18 mouse cellular contexts compared by ENCODE assay signal in genomic region chr19:5178631-5179030, GRCm38 (mm10).
DNase-seq lines count a peak whose midpoint lies in the region; ATAC-seq and TF ChIP-seq lines count a peak whose summit lies in the region.
"Had no signal": no experiment of that assay in that cellular context is flagged by ENCODE, and none has a peak within 500 bp of the region (broad histone marks: within the 10 kb centered on the region; RNA-seq: fewer than 3 reads in every experiment).

No protein-coding gene starts in this region.

- H3K9ac ChIP-seq in embryonic facial prominence, embryonic 14.5 days (ENCODE audit: low read depth, low read length): no peak overlapping the region
- no peak overlapping the region for H3K9ac ChIP-seq in MEL (ENCODE audit: control insufficient read depth, low read depth, low read length, poor library complexity, severe bottlenecking)
- H3K9ac ChIP-seq: heart, embryonic 13.5 days; kidney, embryonic 15.5 days; neural tube, embryonic 15.5 days; stomach, embryonic 15.5 days had no signal

- 55% methylated on average over 5 of the region's 5 CpGs for WGBS in embryonic facial prominence, embryonic 14.5 days
- 76% methylated on average over 5 of the region's 5 CpGs for WGBS in embryonic facial prominence, embryonic 10.5 days

- no peaks in the 10 kb centered on the region for H3K27me3 ChIP-seq in embryonic facial prominence, embryonic 14.5 days (replicated peaks; ENCODE audit: control insufficient read depth, insufficient read depth, low read length)
- no peaks in the 10 kb centered on the region for H3K27me3 ChIP-seq in embryonic facial prominence, embryonic 10.5 days (replicated peaks; ENCODE audit: low read depth, poor library complexity, severe bottlenecking)
- no peaks in the 10 kb centered on the region for H3K27me3 ChIP-seq in MEL (ENCODE audit: control insufficient read depth in 1 of 2, insufficient read depth in 2 of 2, low read length in 2 of 2)
- H3K27me3 ChIP-seq: heart, embryonic 13.5 days; kidney, embryonic 15.5 days; neural tube, embryonic 15.5 days; stomach, embryonic 15.5 days had no signal

- no peaks in the 10 kb centered on the region; the same call in 1 of the 2 replicates for H3K4me1 ChIP-seq in embryonic facial prominence, embryonic 14.5 days (ENCODE audit: control insufficient read depth, insufficient read depth, low read length)
- no peaks in the 10 kb centered on the region for H3K4me1 ChIP-seq in embryonic facial prominence, embryonic 10.5 days
- H3K4me1 ChIP-seq in MEL (ENCODE audit: control insufficient read depth in 1 of 2, insufficient read depth in 2 of 2, low read length in 2 of 2): peaks cover 2 to 7% of the 10 kb centered on the region in 2 experiments
- no peaks in the 10 kb centered on the region for H3K4me1 ChIP-seq in embryonic fibroblast, embryonic 13.5 days (ENCODE audit: control insufficient read depth, insufficient read depth, low read length)
- H3K4me1 ChIP-seq: kidney, embryonic 15.5 days; neural tube, embryonic 15.5 days; stomach, embryonic 15.5 days had no signal

- no peak for TF ChIP-seq RAD21 in MEL (IDR thresholded peaks at IDR 0.05; ENCODE audit: low read depth, low read length)

- ATAC-seq in embryonic facial prominence, embryonic 14.5 days (ENCODE audit: low read depth): 0 out of 2 replicates have a peak, but pooled peaks have one; percentile 37
- ATAC-seq in megakaryocyte progenitor cell, adult 5-6 weeks (replicated peaks; ENCODE audit: poor library complexity): peak; percentile 97

- no peak overlapping the region for H3K4me2 ChIP-seq in embryonic facial prominence, embryonic 14.5 days (ENCODE audit: low read depth, low read length)
- H3K4me2 ChIP-seq: heart, embryonic 13.5 days; kidney, embryonic 15.5 days; neural tube, embryonic 15.5 days; stomach, embryonic 15.5 days had no signal

- H3K4me3 ChIP-seq in embryonic facial prominence, embryonic 14.5 days (ENCODE audit: low read depth, low read length): no peak overlapping the region
- H3K4me3 ChIP-seq in embryonic facial prominence, embryonic 10.5 days: no peak overlapping the region
- no peak overlapping the region for H3K4me3 ChIP-seq in MEL (ENCODE audit: control insufficient read depth in 1 of 2, insufficient read depth in 1 of 2, low read depth in 2 of 2, low read length in 2 of 2)
- H3K4me3 ChIP-seq in embryonic fibroblast, embryonic 13.5 days (ENCODE audit: insufficient read depth, low read length): no peak overlapping the region
- H3K4me3 ChIP-seq: heart, embryonic 13.5 days; hindbrain, embryonic 10.5 days; kidney, embryonic 15.5 days; neural tube, embryonic 15.5 days; stomach, embryonic 15.5 days had no signal

- peak; percentile 29 for DNase-seq in embryonic facial prominence, embryonic 14.5 days (ENCODE audit: low spot score)
- no peak for DNase-seq in embryonic facial prominence, embryonic 10.5 days (ENCODE audit: low spot score)
- DNase-seq in MEL (ENCODE audit: low read depth, low spot score): peak; percentile 53
- DNase-seq in frontal cortex, postnatal 10 days (ENCODE audit: low spot score in 2 of 2): no peak
- no peak for DNase-seq in urinary bladder, postnatal 36 days (ENCODE audit: low spot score in 2 of 2)
- no peak for DNase-seq in left cerebral cortex, postnatal 25 days (ENCODE audit: low spot score in 2 of 2)
- DNase-seq: adrenal gland, postnatal 14 days; cerebellum, adult 9-11 months; gastrocnemius, postnatal 25 days; retina, postnatal 1 day; thymus, postnatal 14 days had no signal

- no peak overlapping the region for H3K27ac ChIP-seq in embryonic facial prominence, embryonic 14.5 days (replicated peaks; ENCODE audit: low read depth, low read length)
- no peak overlapping the region for H3K27ac ChIP-seq in embryonic facial prominence, embryonic 10.5 days (replicated peaks)
- no peak overlapping the region; the same call in 1 of the 2 replicates for H3K27ac ChIP-seq in MEL (ENCODE audit: control insufficient read depth, low read depth, low read length)
- H3K27ac ChIP-seq in embryonic fibroblast, embryonic 13.5 days (ENCODE audit: insufficient read depth, low read length): peak overlapping the region; percentile 73
- H3K27ac ChIP-seq: heart, embryonic 13.5 days; hindbrain, embryonic 10.5 days; kidney, embryonic 15.5 days; neural tube, embryonic 15.5 days; stomach, embryonic 15.5 days had no signal

- H3K36me3 ChIP-seq in embryonic facial prominence, embryonic 14.5 days (ENCODE audit: control insufficient read depth, insufficient read depth, low read length): no peaks in the 10 kb centered on the region
- peaks cover under 1% of the 10 kb centered on the region for H3K36me3 ChIP-seq in embryonic facial prominence, embryonic 10.5 days (replicated peaks)
- peaks cover 0 to 6% of the 10 kb centered on the region in 2 experiments; a peak in 2 of 4 replicates for H3K36me3 ChIP-seq in MEL (ENCODE audit: control insufficient read depth in 1 of 2, insufficient read depth in 2 of 2, low read length in 2 of 2)
- H3K36me3 ChIP-seq: heart, embryonic 13.5 days; hindbrain, embryonic 10.5 days; neural tube, embryonic 15.5 days; stomach, embryonic 15.5 days had no signal

- H3K9me3 ChIP-seq in embryonic facial prominence, embryonic 14.5 days (ENCODE audit: control insufficient read depth, low read length): no peaks in the 10 kb centered on the region
- H3K9me3 ChIP-seq in embryonic facial prominence, embryonic 10.5 days: no peaks in the 10 kb centered on the region; the same call in 1 of the 2 replicates
- H3K9me3 ChIP-seq in MEL (replicated peaks; ENCODE audit: insufficient read depth, low read length): no peaks in the 10 kb centered on the region
- H3K9me3 ChIP-seq: heart, embryonic 13.5 days; hindbrain, embryonic 10.5 days; kidney, embryonic 15.5 days; neural tube, embryonic 15.5 days; stomach, embryonic 15.5 days had no signal

- H3K79me2 ChIP-seq in MEL (ENCODE audit: control insufficient read depth, insufficient read depth, low read length, poor library complexity): no peaks in the 10 kb centered on the region

- intact Hi-C loops in left cerebral cortex, postnatal 25 days (cut with DNase I): no loop called here

- no peak for TF ChIP-seq CTCF in MEL (IDR thresholded peaks at IDR 0.05 in 2 of 3, conservative IDR thresholded peaks at IDR 0.05 in 1 of 3; ENCODE audit: control insufficient read depth in 1 of 3, insufficient read depth in 1 of 3, low read depth in 2 of 3, low read length in 3 of 3, poor library complexity in 1 of 3, severe bottlenecking in 1 of 3)
- no peak for TF ChIP-seq CTCF in embryonic fibroblast, embryonic 13.5 days (IDR thresholded peaks at IDR 0.05; ENCODE audit: borderline replicate concordance, insufficient read depth, low read length)

- TF ChIP-seq POLR2A in MEL (IDR thresholded peaks at IDR 0.05; ENCODE audit: control insufficient read depth in 1 of 2, insufficient read depth in 1 of 2, low read depth in 1 of 2, low read length in 2 of 2, poor library complexity in 1 of 2): no peak
- no peak for TF ChIP-seq POLR2A in embryonic fibroblast, embryonic 13.5 days (IDR thresholded peaks at IDR 0.05; ENCODE audit: low read depth, low read length)

- no peak for TF ChIP-seq EP300 in MEL (IDR thresholded peaks at IDR 0.05; ENCODE audit: low read depth in 1 of 2, low read length in 2 of 2)

TF ChIP-seq in MEL, 35 proteins besides CTCF, POLR2A, EP300 and RAD21:
- TF ChIP-seq TBP (IDR thresholded peaks at IDR 0.05; ENCODE audit: low read depth, low read length): no peak
- TF ChIP-seq ZMIZ1 (IDR thresholded peaks at IDR 0.05; ENCODE audit: low read depth, low read length): no peak
- TF ChIP-seq TAL1 (IDR thresholded peaks at IDR 0.05; ENCODE audit: low read length): no peak
- TF ChIP-seq ELF1 (IDR thresholded peaks at IDR 0.05; ENCODE audit: low read depth, low read length): no peak
- TF ChIP-seq RCOR1 (IDR thresholded peaks at IDR 0.05; ENCODE audit: low read depth, low read length): no peak
- TF ChIP-seq MXI1 (IDR thresholded peaks at IDR 0.05; ENCODE audit: low read depth, low read length): no peak
- no peak for TF ChIP-seq E2F4 (IDR thresholded peaks at IDR 0.05; ENCODE audit: borderline replicate concordance, low read depth, low read length)
- TF ChIP-seq TCF12 (IDR thresholded peaks at IDR 0.05; ENCODE audit: low read depth, low read length): no peak
- no peak for TF ChIP-seq GABPA (IDR thresholded peaks at IDR 0.05; ENCODE audit: low read depth, low read length)
- no peak for TF ChIP-seq BHLHE40 (IDR thresholded peaks at IDR 0.05; ENCODE audit: borderline replicate concordance, low read depth, low read length)
- no peak for TF ChIP-seq POLR2AphosphoS5 (IDR thresholded peaks at IDR 0.05; ENCODE audit: borderline replicate concordance, low read depth, low read length)
- TF ChIP-seq ETS1 (IDR thresholded peaks at IDR 0.05; ENCODE audit: low read depth, low read length): no peak
- no peak for TF ChIP-seq SMC3 (IDR thresholded peaks at IDR 0.05; ENCODE audit: low read depth, low read length)
- TF ChIP-seq MAZ (IDR thresholded peaks at IDR 0.05; ENCODE audit: low read depth, low read length): no peak
- TF ChIP-seq SIN3A (IDR thresholded peaks at IDR 0.05; ENCODE audit: low read length): no peak
- no peak for TF ChIP-seq MYC (IDR thresholded peaks at IDR 0.05; ENCODE audit: low read depth, low read length)
- no peak for TF ChIP-seq MAX (IDR thresholded peaks at IDR 0.05; ENCODE audit: low read length)

Comparison
In these comparisons a context has a peak if more than half of its experiments do, and no peak if none do; other contexts are left out.
1. DNase-seq: peak in embryonic facial prominence, embryonic 14.5 days (single experiment) and MEL (single experiment); none in embryonic facial prominence, embryonic 10.5 days (single experiment), frontal cortex, postnatal 10 days (0 of 2), urinary bladder, postnatal 36 days (0 of 2) and left cerebral cortex, postnatal 25 days (0 of 2).